Mouse (Mus musculus) heart, embryonic 14.5 days (tissue): ENCODE results near the gene Dapk2. TPM values are rescaled to one million over a fixed set of nuclear protein-coding genes. Genes with fewer than 3 reads are reported as not detected.

Source experiments
- ATAC-seq: fragments of 200-750 bp; cut with Nextera tagmentation; 2 replicates; pipeline ENCODE4 v1.8.0; 2017; ENCODE audit warnings: low read depth, moderate TSS enrichment; ENCODE audit not compliant: insufficient number of reproducible peaks, insufficient read depth, low FRiP score
- H3K27ac ChIP-seq, 2 experiments: fragments of 200-500 bp in 1 of 2; fragments of 300-500 bp in 1 of 2; sonication (generic) in 1 of 2; replicated peaks in 1 of 2; 2 replicates each; pipeline ENCODE4 v1.5.1; 2012 to 2014; ENCODE audit warnings: low read depth in 2 of 2, low read length in 2 of 2, control low read depth in 1 of 2, mild to moderate bottlenecking in 1 of 2, mixed read lengths in 1 of 2; ENCODE audit not compliant: control insufficient read depth in 1 of 2, insufficient read depth in 1 of 2
- H3K27me3 ChIP-seq: fragments of 300-500 bp; sonication (generic); 2 replicates; pipeline ENCODE4 v1.6.1; 2014; ENCODE audit warnings: mild to moderate bottlenecking, low read length, control low read depth; ENCODE audit not compliant: control insufficient read depth, insufficient read depth
- H3K36me3 ChIP-seq: fragments of 300-500 bp; sonication (generic); 2 replicates; pipeline ENCODE4 v1.6.1; 2014; ENCODE audit warnings: mild to moderate bottlenecking, control low read depth, low read length, mixed read lengths; ENCODE audit not compliant: control insufficient read depth, insufficient read depth
- H3K4me1 ChIP-seq, 2 experiments: fragments of 200-500 bp in 1 of 2; fragments of 300-500 bp in 1 of 2; sonication (generic) in 1 of 2; 2 replicates each; pipeline ENCODE4 v1.6.1; 2012 to 2014; ENCODE audit warnings: low read length in 2 of 2, control low read depth in 1 of 2, mixed read lengths in 1 of 2; ENCODE audit not compliant: control insufficient read depth in 2 of 2, insufficient read depth in 2 of 2
- H3K4me2 ChIP-seq: fragments of 300-500 bp; sonication (generic); 2 replicates; pipeline ENCODE4 v1.6.1; 2014; ENCODE audit warnings: mild to moderate bottlenecking, low read length
- H3K4me3 ChIP-seq, 2 experiments: fragments of 200-500 bp in 1 of 2; fragments of 300-500 bp in 1 of 2; sonication (generic) in 1 of 2; 2 replicates each; pipeline ENCODE4 v1.5.1; 2012 to 2014; ENCODE audit warnings: low read length in 2 of 2, mild to moderate bottlenecking in 2 of 2, control low read depth in 1 of 2, low read depth in 1 of 2, moderate library complexity in 1 of 2; ENCODE audit not compliant: control insufficient read depth in 1 of 2, insufficient read depth in 1 of 2
- H3K9ac ChIP-seq: fragments of 300-500 bp; sonication (generic); 2 replicates; pipeline ENCODE4 v1.6.1; 2014; ENCODE audit warnings: mild to moderate bottlenecking, low read length
- H3K9me3 ChIP-seq: fragments of 300-500 bp; sonication (generic); 2 replicates; pipeline ENCODE4 v1.6.1; 2016; ENCODE audit warnings: low read length, control low read depth; ENCODE audit not compliant: control insufficient read depth
- WGBS: fragments of 180-500 bp; shearing (Covaris S2); extraction: QIAGEN DNeasy Blood & Tissue Kit; methylation state at CpG from one replicate; pipeline ENCODE4 v1.1.7; 2014; 5-methylcytosine and 5-hydroxymethylcytosine counted together
- polyA plus RNA-seq: library from polyadenylated mRNA; unstranded; fragments of >200 nt; fragmentation: Nextera tagmentation; extraction: Ambion mirVana; gene quantifications from 2 replicates; pipeline ENCODE4 v1.2.1, GENCODE M21; 2014

The Dapk2 gene
- polyA plus RNA-seq, 1 experiment from 2014 or later = 4.8 TPM

DNA sequence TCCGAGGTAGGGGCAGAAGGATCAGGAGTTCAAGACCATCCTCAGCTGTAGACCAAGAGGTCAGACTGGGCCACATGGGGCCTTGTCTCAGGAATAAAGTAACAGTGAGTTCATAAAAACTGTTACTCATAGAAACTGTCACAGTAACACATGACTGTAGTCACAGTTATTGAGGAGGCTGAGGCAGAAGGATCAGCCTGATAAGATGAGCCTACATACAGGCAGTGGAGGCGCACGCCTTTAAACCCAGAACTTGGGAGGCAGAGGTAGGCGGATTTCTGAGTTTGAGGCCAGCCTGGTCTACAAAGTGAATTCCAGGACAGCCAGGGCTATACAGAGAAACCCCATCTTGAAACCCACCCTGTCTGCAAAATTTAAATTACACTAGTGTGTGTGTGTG is 37.9 kb upstream of the Dapk2 start:
- Histone ChIP-seq H3K27me3 (no peaks in the 10 kb centered on the region), H3K4me2 (no peak overlapping the region), H3K36me3 (peaks cover 14% of the 10 kb centered on the region; the same call in 1 of the 2 replicates), H3K4me1 (peaks cover 0 to 11% of the 10 kb centered on the region in 2 experiments; a peak in 2 of 4 replicates), H3K9me3 (no peaks in the 10 kb centered on the region), H3K4me3 (no peak overlapping the region), H3K27ac (no peak overlapping the region), H3K9ac (no peak overlapping the region)
- ATAC-seq = no peak
- WGBS = 90% methylated on average over 4 of the region's 4 CpGs

DNA sequence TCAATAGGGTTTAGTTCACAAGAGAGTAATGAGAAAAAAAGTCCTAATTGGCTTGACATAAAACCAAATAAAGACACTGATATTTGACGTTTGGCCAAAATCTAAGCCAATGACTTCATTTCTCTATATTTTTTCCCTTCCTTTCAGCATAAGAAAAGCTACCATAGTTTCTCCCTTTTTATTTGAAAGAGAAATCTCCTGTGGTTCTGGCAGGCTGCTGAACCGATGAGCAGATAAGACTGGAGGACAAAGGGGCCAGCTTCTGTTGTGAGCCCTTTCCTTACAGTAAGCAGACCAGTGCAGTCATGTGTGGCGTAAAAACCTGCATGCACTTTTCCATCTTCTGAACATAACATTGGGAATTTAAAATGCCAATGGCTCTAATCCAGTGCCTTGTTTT is 37.1 kb upstream of the Dapk2 start:
- WGBS = 72% methylated on average over 3 of the region's 3 CpGs
- no peaks in the 10 kb centered on the region for H3K9me3 ChIP-seq
- H3K27ac ChIP-seq = no peak overlapping the region
- H3K27me3 ChIP-seq = no peaks in the 10 kb centered on the region
- no peak for ATAC-seq
- H3K9ac ChIP-seq = no peak overlapping the region
- no peak overlapping the region for H3K4me3 ChIP-seq
- 0 out of 2 replicates have a peak, but pooled peaks cover 7% of the 10 kb centered on the region for H3K36me3 ChIP-seq
- H3K4me2 ChIP-seq = no peak overlapping the region
- peaks cover 4 to 11% of the 10 kb centered on the region in 2 experiments; a peak in 3 of 4 replicates for H3K4me1 ChIP-seq

DNA sequence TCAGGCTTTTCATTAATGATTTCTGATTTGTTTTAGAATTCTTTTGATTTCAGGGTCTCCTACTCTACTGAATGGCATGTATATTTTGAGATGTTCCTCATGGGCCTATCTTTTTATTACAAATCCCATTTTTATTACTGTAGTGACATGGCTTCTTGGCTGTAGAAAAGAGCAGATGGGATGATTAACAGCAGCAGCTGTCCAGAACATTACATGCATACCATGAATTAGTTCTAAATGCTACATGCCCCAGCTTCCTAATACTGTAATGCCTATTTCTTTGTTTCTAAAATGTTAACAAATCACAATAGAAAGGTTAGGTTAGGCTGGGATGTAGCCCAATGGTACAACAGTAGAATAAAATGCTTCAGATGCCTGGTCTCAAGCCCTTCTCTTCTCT is 36.6 kb upstream of the Dapk2 start:
- H3K27me3 ChIP-seq = no peaks in the 10 kb centered on the region
- H3K9ac ChIP-seq = no peak overlapping the region
- no peak overlapping the region for H3K4me2 ChIP-seq
- peaks cover 4 to 11% of the 10 kb centered on the region in 2 experiments; a peak in 3 of 4 replicates for H3K4me1 ChIP-seq
- H3K9me3 ChIP-seq = no peaks in the 10 kb centered on the region
- no peak overlapping the region for H3K27ac ChIP-seq
- 0 out of 2 replicates have a peak, but pooled peaks cover 4% of the 10 kb centered on the region for H3K36me3 ChIP-seq
- H3K4me3 ChIP-seq = no peak overlapping the region
- ATAC-seq = no peak

GRCm38 (mm10) chr9:66123648-66124047 is 34.4 kb upstream of the Dapk2 start:
- Histone ChIP-seq H3K4me1 (peaks cover 4 to 22% of the 10 kb centered on the region in 2 experiments; a peak in 3 of 4 replicates), H3K4me2 (peak overlapping the region; percentile 85), H3K27me3 (no peaks in the 10 kb centered on the region), H3K27ac (peak overlapping the region in 1 of 2 experiments; percentile 87; a peak in 1 of 4 replicates), H3K9me3 (no peaks in the 10 kb centered on the region), H3K36me3 (0 out of 2 replicates have a peak, but pooled peaks cover 4% of the 10 kb centered on the region), H3K9ac (peak overlapping the region; percentile 87), H3K4me3 (peak overlapping the region; percentile 74 to 77; a peak in 3 of 4 replicates)
- 8% methylated on average over 5 of the region's 5 CpGs for WGBS
- no peak for ATAC-seq

DNA sequence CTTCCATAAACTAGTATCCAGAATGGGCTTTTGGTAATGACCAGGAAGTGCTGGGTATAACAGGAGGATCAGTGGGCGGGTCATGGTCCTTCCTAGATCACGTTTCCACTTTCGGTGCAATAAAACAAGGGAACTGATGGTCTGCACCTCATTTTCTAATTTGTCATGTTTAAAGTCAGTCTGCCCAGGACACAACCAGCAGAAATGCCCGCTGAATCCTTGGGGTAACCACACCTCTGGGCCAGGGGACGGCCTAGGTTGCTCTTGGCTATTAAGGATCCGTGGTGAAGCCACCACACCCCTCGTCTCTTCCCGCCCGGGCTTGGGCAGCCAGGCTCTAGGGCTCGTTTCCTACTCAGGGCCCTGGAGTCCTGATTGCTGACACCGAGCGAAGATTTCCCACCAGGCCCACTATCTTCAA is 33.9 kb upstream of the Dapk2 start:
- Histone ChIP-seq H3K9ac (peak overlapping the region; percentile 87), H3K36me3 (0 out of 2 replicates have a peak, but pooled peaks cover 4% of the 10 kb centered on the region), H3K9me3 (no peaks in the 10 kb centered on the region), H3K27ac (peak overlapping the region; percentile 73 to 87), H3K4me3 (peak overlapping the region; percentile 74 to 77), H3K27me3 (no peaks in the 10 kb centered on the region), H3K4me1 (peaks cover 4 to 22% of the 10 kb centered on the region in 2 experiments; a peak in 3 of 4 replicates), H3K4me2 (peak overlapping the region; percentile 85)
- ATAC-seq = no peak
- 1% methylated on average over 12 of the region's 12 CpGs for WGBS

- Histone ChIP-seq H3K4me2 (peak overlapping the region; percentile 85), H3K36me3 (0 out of 2 replicates have a peak, but pooled peaks cover 6% of the 10 kb centered on the region), H3K27ac (peak overlapping the region; percentile 73 to 87), H3K9ac (peak overlapping the region; percentile 87), H3K4me3 (peak overlapping the region; percentile 74 to 77), H3K27me3 (no peaks in the 10 kb centered on the region), H3K9me3 (no peaks in the 10 kb centered on the region), H3K4me1 (peaks cover 4 to 22% of the 10 kb centered on the region in 2 experiments; a peak in 3 of 4 replicates)
- peak; percentile 96 for ATAC-seq
- WGBS = 18% methylated on average over 33 of the region's 33 CpGs
Measured at GRCm38 (mm10) chr9:66124681-66125542, 33.1 kb upstream of the Dapk2 start.

- peak overlapping the region; percentile 66 to 87 for H3K27ac ChIP-seq
- H3K4me2 ChIP-seq = peak overlapping the region; percentile 75
- WGBS = 41% methylated on average over 12 of the region's 12 CpGs
- no peaks in the 10 kb centered on the region for H3K27me3 ChIP-seq
- H3K9me3 ChIP-seq = no peaks in the 10 kb centered on the region
- peak overlapping the region; percentile 69 to 93 for H3K4me3 ChIP-seq
- peak overlapping the region; percentile 78 for H3K9ac ChIP-seq
- H3K36me3 ChIP-seq = peaks cover 10% of the 10 kb centered on the region; the same call in 1 of the 2 replicates
- no peak for ATAC-seq
- H3K4me1 ChIP-seq = peaks cover 4 to 22% of the 10 kb centered on the region in 2 experiments; a peak in 3 of 4 replicates
Measured at GRCm38 (mm10) chr9:66125543-66126455, 32.2 kb upstream of the Dapk2 start.
